Mouse (Mus musculus): ENCODE data around the gene Homer1. TPM values are rescaled to one million over a fixed set of nuclear protein-coding genes. Genes with fewer than 3 reads are reported as not detected.

Gene Homer1
- polyA plus RNA-seq, 1 experiment, result 0.86 TPM

DNA sequence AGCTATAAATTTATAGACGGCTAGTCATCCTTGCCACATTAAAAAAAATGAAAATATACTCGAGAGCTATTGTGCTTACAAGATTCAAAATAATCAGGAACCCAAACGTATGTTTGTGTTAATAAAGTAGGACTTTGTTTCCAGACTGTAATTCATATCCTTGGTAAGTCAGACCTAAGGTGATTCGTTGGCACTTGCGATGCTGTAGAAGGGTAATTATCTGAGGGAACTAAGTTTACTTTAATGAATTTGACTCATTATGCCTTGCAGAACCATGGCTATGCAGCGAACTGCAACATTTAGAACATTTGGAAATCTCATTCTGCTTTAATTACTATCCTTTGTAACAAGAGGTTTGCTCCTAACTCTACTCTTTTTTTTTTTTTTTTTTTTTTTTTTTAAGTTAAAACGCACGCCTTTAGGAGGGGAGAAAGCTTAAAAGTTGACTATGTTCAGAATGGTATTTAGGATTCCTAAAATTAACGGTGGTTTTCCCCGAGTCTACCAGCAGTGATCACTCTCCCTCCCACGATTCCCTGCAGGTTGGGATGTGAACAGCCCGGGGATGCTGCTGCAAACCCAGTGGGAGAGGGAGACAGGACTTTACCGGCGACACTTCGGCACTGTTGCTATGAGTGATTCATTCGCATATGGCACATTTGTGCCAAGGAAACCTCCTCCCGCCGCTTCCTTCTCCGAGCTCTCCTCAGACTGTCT, 3.6 kb downstream of the Homer1 start:
- no peak for DNase-seq (ENCODE audit: low read depth in 1 of 2, low spot score in 2 of 2)
- Histone ChIP-seq H3K4me1 (ENCODE audit: control insufficient read depth, insufficient read depth, insufficient read length) (peaks cover 2% of the 10 kb centered on the region; the same call in 1 of the 2 replicates), H3K4me3 (ENCODE audit: extremely low read depth, insufficient read depth, insufficient read length) (peak overlapping the region; percentile 95), H3K36me3 (ENCODE audit: control insufficient read depth, insufficient read depth, low read length) (no peaks in the 10 kb centered on the region), H3K27ac (ENCODE audit: insufficient read depth, low read length) (peak overlapping the region; percentile 92), H3K27me3 (ENCODE audit: control insufficient read depth, insufficient read depth, low read length) (peaks cover 6% of the 10 kb centered on the region)
- TF ChIP-seq POLR2A (IDR thresholded peaks at IDR 0.05; ENCODE audit: low read depth, low read length) (no peak), CTCF (IDR thresholded peaks at IDR 0.05; ENCODE audit: extremely low read depth, insufficient read depth, insufficient read length, insufficient replicate concordance) (no peak)
- 16% methylated on average over 19 of the region's 19 CpGs for WGBS

DNA sequence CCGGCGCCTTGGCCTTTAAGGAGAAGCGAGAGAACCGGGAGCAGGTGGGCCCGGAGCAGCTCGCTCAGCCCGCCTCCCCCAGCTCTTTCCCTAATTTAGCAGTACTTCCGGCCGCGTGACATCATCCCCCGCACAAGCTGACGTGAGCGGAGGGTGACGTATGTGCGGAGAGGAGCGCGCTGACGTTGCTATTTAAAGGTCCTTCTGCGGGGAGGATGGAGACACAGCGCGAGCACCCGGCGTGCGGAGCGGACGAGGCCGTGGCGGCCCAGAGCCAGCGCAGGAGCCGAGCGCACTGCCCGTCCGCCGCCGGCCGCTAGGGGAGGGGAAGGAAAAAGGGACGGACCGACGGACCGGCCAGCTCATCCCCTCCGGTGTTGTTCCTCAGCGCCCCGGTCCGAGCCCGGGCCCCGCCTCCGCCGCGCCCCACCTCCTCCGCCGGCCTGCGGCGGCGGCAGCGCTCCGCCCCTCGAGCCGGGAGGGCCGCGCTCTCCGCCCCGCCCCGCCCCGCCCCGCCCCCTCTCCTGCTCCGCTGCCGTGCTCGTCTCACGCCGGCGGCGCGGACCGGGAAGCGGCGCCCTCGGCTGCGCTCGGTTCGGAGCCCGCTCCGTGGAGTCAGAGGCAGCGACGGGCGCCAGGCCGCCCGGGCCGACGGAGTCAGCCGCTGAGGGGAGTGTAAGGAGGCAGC, 4.3 kb downstream of the Homer1 start:
- under 1% methylated on average over 52 of the region's 90 CpGs for WGBS
- H3K27me3 ChIP-seq (ENCODE audit: control insufficient read depth, insufficient read depth, low read length), result peaks cover 6% of the 10 kb centered on the region
- no peak for TF ChIP-seq CTCF (IDR thresholded peaks at IDR 0.05; ENCODE audit: extremely low read depth, insufficient read depth, insufficient read length, insufficient replicate concordance)
- TF ChIP-seq POLR2A (IDR thresholded peaks at IDR 0.05; ENCODE audit: low read depth, low read length), result peak; percentile 91
- peak; percentile 94 for DNase-seq (ENCODE audit: low read depth in 1 of 2, low spot score in 2 of 2)
- no peaks in the 10 kb centered on the region for H3K36me3 ChIP-seq (ENCODE audit: control insufficient read depth, insufficient read depth, low read length)
- H3K4me1 ChIP-seq (ENCODE audit: control insufficient read depth, insufficient read depth, insufficient read length), result peaks cover 2% of the 10 kb centered on the region; the same call in 1 of the 2 replicates
- H3K27ac ChIP-seq (ENCODE audit: insufficient read depth, low read length), result peak overlapping the region; percentile 92
- peak overlapping the region; percentile 95 for H3K4me3 ChIP-seq (ENCODE audit: extremely low read depth, insufficient read depth, insufficient read length)

DNA sequence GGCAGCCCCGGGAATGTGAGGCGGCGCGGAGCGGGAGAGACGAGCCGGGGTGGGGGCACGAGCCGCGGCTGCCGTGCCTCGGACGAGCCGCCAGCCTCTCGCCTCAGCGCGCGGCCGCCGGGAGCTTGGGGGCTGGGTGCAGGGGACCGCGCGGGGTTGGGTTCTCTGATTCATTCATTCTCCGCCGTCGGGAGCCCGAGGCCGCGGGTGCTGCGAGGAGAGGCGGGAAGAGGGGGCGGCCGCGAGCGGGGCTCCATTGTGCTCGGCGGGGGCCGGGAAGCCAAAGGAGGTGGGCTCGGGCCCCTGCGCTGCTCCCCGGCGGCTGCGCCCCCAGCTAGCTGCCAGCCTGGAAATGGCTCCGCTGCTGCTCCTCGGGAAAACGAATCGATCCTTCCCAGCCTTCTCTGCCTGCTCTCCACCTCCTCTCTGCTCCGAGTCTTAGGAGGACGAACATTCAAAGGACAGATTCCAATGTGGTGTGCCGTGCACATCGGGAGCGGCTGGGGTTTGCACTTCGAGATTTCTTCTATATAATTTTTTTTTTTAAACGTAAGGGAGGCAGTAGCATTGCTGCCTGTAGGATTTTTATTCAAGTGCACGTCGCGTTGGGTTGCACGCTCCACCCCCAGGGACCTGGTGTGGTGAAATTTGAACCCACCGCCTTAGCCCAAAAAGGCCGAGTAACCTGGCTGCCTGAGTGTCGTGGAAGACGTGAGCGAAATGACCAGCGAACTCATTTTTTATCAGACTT, 5.0 kb downstream of the Homer1 start:
- WGBS, result 1% methylated on average over 64 of the region's 64 CpGs
- Histone ChIP-seq H3K4me3 (ENCODE audit: extremely low read depth, insufficient read depth, insufficient read length) (peak overlapping the region; percentile 94), H3K27ac (ENCODE audit: insufficient read depth, low read length) (no peak overlapping the region), H3K27me3 (ENCODE audit: control insufficient read depth, insufficient read depth, low read length) (peaks cover 6% of the 10 kb centered on the region), H3K36me3 (ENCODE audit: control insufficient read depth, insufficient read depth, low read length) (no peaks in the 10 kb centered on the region), H3K4me1 (ENCODE audit: control insufficient read depth, insufficient read depth, insufficient read length) (peaks cover 2% of the 10 kb centered on the region; the same call in 1 of the 2 replicates)
- DNase-seq (ENCODE audit: low read depth in 1 of 2, low spot score in 2 of 2), result no peak
- no peak for TF ChIP-seq POLR2A (IDR thresholded peaks at IDR 0.05; ENCODE audit: low read depth, low read length)

DNA sequence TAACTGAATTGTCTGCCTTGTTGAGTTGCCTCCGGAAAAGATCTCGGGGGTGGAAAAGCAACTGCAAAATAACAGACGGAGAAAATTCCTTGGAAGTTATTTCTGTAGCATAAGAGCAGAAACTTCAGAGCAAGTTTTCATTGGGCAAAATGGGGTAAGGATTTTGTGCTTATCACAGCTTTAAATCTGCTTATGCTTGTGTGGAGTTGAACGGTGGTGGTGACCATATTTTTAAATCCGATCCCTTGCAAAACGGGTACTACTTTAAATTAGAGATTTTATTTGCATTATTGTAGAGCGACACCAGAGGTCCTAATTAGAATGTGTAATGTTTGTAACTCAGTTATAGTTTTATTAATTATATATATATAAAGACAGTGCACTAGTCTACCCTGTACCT, 5.7 kb downstream of the Homer1 start:
- peaks cover 2% of the 10 kb centered on the region; the same call in 1 of the 2 replicates for H3K4me1 ChIP-seq (ENCODE audit: control insufficient read depth, insufficient read depth, insufficient read length)
- WGBS, result 27% methylated on average over 7 of the region's 7 CpGs
- H3K36me3 ChIP-seq (ENCODE audit: control insufficient read depth, insufficient read depth, low read length), result no peaks in the 10 kb centered on the region
- no peak for TF ChIP-seq POLR2A (IDR thresholded peaks at IDR 0.05; ENCODE audit: low read depth, low read length)
- no peak for TF ChIP-seq CTCF (IDR thresholded peaks at IDR 0.05; ENCODE audit: extremely low read depth, insufficient read depth, insufficient read length, insufficient replicate concordance)
- H3K4me3 ChIP-seq (ENCODE audit: extremely low read depth, insufficient read depth, insufficient read length), result no peak overlapping the region
- H3K27me3 ChIP-seq (ENCODE audit: control insufficient read depth, insufficient read depth, low read length), result peaks cover 6% of the 10 kb centered on the region
- no peak overlapping the region for H3K27ac ChIP-seq (ENCODE audit: insufficient read depth, low read length)
- DNase-seq (ENCODE audit: low read depth in 1 of 2, low spot score in 2 of 2), result no peak

DNA sequence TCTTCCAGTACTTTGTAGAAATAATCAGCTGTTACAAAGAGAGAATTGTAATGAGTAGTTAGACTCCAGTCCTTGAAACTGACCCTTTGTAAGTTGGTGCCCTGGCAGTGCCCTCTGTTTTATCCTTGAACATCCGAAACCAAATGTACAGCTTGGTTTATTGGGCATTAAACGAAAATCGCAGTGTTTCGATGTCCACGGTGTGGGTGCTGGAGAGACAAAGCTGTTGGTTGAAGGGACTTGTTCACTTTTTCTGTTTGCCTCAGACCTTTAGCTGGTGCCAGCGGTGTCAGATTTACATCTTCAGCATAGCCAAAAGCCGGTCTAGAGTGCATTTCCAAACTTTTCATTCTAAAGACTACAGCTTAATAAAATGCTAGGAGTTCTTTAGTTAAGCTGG, 6.2 kb downstream of the Homer1 start:
- Histone ChIP-seq H3K27me3 (ENCODE audit: control insufficient read depth, insufficient read depth, low read length) (peaks cover 6% of the 10 kb centered on the region), H3K4me1 (ENCODE audit: control insufficient read depth, insufficient read depth, insufficient read length) (peaks cover 2% of the 10 kb centered on the region; the same call in 1 of the 2 replicates), H3K36me3 (ENCODE audit: control insufficient read depth, insufficient read depth, low read length) (no peaks in the 10 kb centered on the region), H3K4me3 (ENCODE audit: extremely low read depth, insufficient read depth, insufficient read length) (no peak overlapping the region), H3K27ac (ENCODE audit: insufficient read depth, low read length) (no peak overlapping the region)
- TF ChIP-seq CTCF (IDR thresholded peaks at IDR 0.05; ENCODE audit: extremely low read depth, insufficient read depth, insufficient read length, insufficient replicate concordance) (no peak), POLR2A (IDR thresholded peaks at IDR 0.05; ENCODE audit: low read depth, low read length) (no peak)
- no peak for DNase-seq (ENCODE audit: low read depth in 1 of 2, low spot score in 2 of 2)
- WGBS, result 80% methylated on average over 7 of the region's 7 CpGs

DNA sequence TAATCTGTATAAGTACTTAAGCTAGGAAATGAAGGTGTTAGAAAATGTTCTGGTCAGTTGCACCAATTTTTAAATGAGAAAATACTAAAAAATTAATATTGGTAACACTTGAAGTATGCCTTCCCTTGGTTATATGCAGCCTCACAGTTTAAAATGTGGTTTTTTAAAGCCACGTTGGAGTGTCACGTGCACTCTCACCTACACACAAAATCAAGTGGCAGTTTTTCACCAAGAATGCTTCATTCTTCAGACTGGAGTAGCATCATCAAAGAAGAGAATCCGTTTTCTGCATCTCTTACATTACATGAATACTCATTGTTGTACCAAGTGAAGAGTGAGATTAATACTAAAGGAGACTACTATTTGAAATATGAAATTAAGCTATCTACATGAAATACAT, 7.1 kb downstream of the Homer1 start:
- TF ChIP-seq POLR2A (IDR thresholded peaks at IDR 0.05; ENCODE audit: low read depth, low read length) (no peak), CTCF (IDR thresholded peaks at IDR 0.05; ENCODE audit: extremely low read depth, insufficient read depth, insufficient read length, insufficient replicate concordance) (no peak)
- Histone ChIP-seq H3K4me3 (ENCODE audit: extremely low read depth, insufficient read depth, insufficient read length) (no peak overlapping the region), H3K27ac (ENCODE audit: insufficient read depth, low read length) (no peak overlapping the region), H3K27me3 (ENCODE audit: control insufficient read depth, insufficient read depth, low read length) (peaks cover 6% of the 10 kb centered on the region), H3K36me3 (ENCODE audit: control insufficient read depth, insufficient read depth, low read length) (no peaks in the 10 kb centered on the region), H3K4me1 (ENCODE audit: control insufficient read depth, insufficient read depth, insufficient read length) (no peaks in the 10 kb centered on the region)
- WGBS, result 84% methylated on average over 3 of the region's 3 CpGs
- no peak for DNase-seq (ENCODE audit: low read depth in 1 of 2, low spot score in 2 of 2)
